Mouse (Mus musculus): Measurements from ENCODE around the gene Upk3b. TPM values are rescaled to one million over a fixed set of nuclear protein-coding genes. Genes with fewer than 3 reads are reported as not detected.
A peak's percentile ranks its signal among the peaks of the same experiment; 100 is the strongest.
"Not testable (repeated sequence)": the region's sequence is repeated elsewhere in the genome, so short reads cannot be mapped to it uniquely, and the experiment has no call there.

The Upk3b gene
- polyA plus RNA-seq, 1 experiment, result 0.01 TPM

- Histone ChIP-seq H3K27me3 (ENCODE audit: control insufficient read depth, insufficient read depth, insufficient read length) (no peaks in the 10 kb centered on the region), H3K36me3 (ENCODE audit: control insufficient read depth, insufficient read depth) (no peaks in the 10 kb centered on the region), H3ac (ENCODE audit: control insufficient read depth, insufficient read length, low read depth) (no peak overlapping the region), H3K4me3 (ENCODE audit: insufficient read depth, poor library complexity, severe bottlenecking) (no peak overlapping the region), H3K79me2 (ENCODE audit: control insufficient read depth, insufficient read depth) (no peaks in the 10 kb centered on the region), H3K79me3 (ENCODE audit: low read depth) (no peaks in the 10 kb centered on the region)
- no peak for TF ChIP-seq CTCF (IDR thresholded peaks at IDR 0.05; ENCODE audit: control insufficient read depth, insufficient read depth, insufficient read length)
- TF ChIP-seq CEBPB (IDR thresholded peaks at IDR 0.05; ENCODE audit: low read depth), result no peak
These were observed 18.8 kb downstream of the Upk3b start for GRCm38 (mm10) chr5:136057085-136057484.

GRCm38 (mm10) chr5:136061567-136061966 is 23.3 kb downstream of the Upk3b start:
- Histone ChIP-seq H3K36me3 (ENCODE audit: control insufficient read depth, insufficient read depth) (no peaks in the 10 kb centered on the region), H3ac (ENCODE audit: control insufficient read depth, insufficient read length, low read depth) (no peak overlapping the region), H3K79me3 (ENCODE audit: low read depth) (no peaks in the 10 kb centered on the region), H3K79me2 (ENCODE audit: control insufficient read depth, insufficient read depth) (no peaks in the 10 kb centered on the region), H3K4me3 (ENCODE audit: insufficient read depth, poor library complexity, severe bottlenecking) (no peak overlapping the region), H3K27me3 (ENCODE audit: control insufficient read depth, insufficient read depth, insufficient read length) (no peaks in the 10 kb centered on the region)
- TF ChIP-seq MAX (IDR thresholded peaks at IDR 0.05) (no peak), CEBPB (IDR thresholded peaks at IDR 0.05; ENCODE audit: low read depth) (no peak), CTCF (IDR thresholded peaks at IDR 0.05; ENCODE audit: control insufficient read depth, insufficient read depth, insufficient read length) (peak; percentile 83), FOSL1 (IDR thresholded peaks at IDR 0.05; ENCODE audit: insufficient read depth, low read length, poor library complexity, severe bottlenecking) (no peak)

GRCm38 (mm10) chr5:136063920-136064319 is 25.6 kb downstream of the Upk3b start:
- Histone ChIP-seq H3K4me3 (ENCODE audit: insufficient read depth, poor library complexity, severe bottlenecking) (no peak overlapping the region), H3K79me2 (ENCODE audit: control insufficient read depth, insufficient read depth) (no peaks in the 10 kb centered on the region), H3K27me3 (ENCODE audit: control insufficient read depth, insufficient read depth, insufficient read length) (peaks cover 6% of the 10 kb centered on the region), H3ac (ENCODE audit: control insufficient read depth, insufficient read length, low read depth) (no peak overlapping the region), H3K79me3 (ENCODE audit: low read depth) (no peaks in the 10 kb centered on the region), H3K36me3 (ENCODE audit: control insufficient read depth, insufficient read depth) (no peaks in the 10 kb centered on the region)
- TF ChIP-seq CTCF (IDR thresholded peaks at IDR 0.05; ENCODE audit: control insufficient read depth, insufficient read depth, insufficient read length) (no peak), CEBPB (IDR thresholded peaks at IDR 0.05; ENCODE audit: low read depth) (no peak), MAX (IDR thresholded peaks at IDR 0.05) (no peak), FOSL1 (IDR thresholded peaks at IDR 0.05; ENCODE audit: insufficient read depth, low read length, poor library complexity, severe bottlenecking) (no peak), USF1 (IDR thresholded peaks at IDR 0.05; ENCODE audit: low read depth) (no peak), MYOG (IDR thresholded peaks at IDR 0.05; ENCODE audit: control insufficient read depth, extremely low read depth, insufficient read length) (no peak), MYOD1 (IDR thresholded peaks at IDR 0.05; ENCODE audit: control insufficient read depth, insufficient read length, low read depth) (no peak)

- H3K4me3 ChIP-seq (ENCODE audit: insufficient read depth, poor library complexity, severe bottlenecking); H3K79me2 ChIP-seq (ENCODE audit: control insufficient read depth, insufficient read depth); H3K27me3 ChIP-seq (ENCODE audit: control insufficient read depth, insufficient read depth, insufficient read length); H3K36me3 ChIP-seq (ENCODE audit: control insufficient read depth, insufficient read depth); H3K79me3 ChIP-seq (ENCODE audit: low read depth); H3ac ChIP-seq (ENCODE audit: control insufficient read depth, insufficient read length, low read depth): not testable (repeated sequence)
These were observed 28.3 kb downstream of the Upk3b start for GRCm38 (mm10) chr5:136066404-136067148.

- no peak overlapping the region for H3ac ChIP-seq (ENCODE audit: control insufficient read depth, insufficient read length, low read depth)
- H3K27me3 ChIP-seq (ENCODE audit: control insufficient read depth, insufficient read depth, insufficient read length), result peaks cover 6% of the 10 kb centered on the region
- H3K4me3 ChIP-seq (ENCODE audit: insufficient read depth, poor library complexity, severe bottlenecking), result no peak overlapping the region
- H3K79me2 ChIP-seq (ENCODE audit: control insufficient read depth, insufficient read depth), result no peaks in the 10 kb centered on the region
- no peaks in the 10 kb centered on the region for H3K36me3 ChIP-seq (ENCODE audit: control insufficient read depth, insufficient read depth)
- TF ChIP-seq CTCF (IDR thresholded peaks at IDR 0.05; ENCODE audit: control insufficient read depth, insufficient read depth, insufficient read length) (no peak), USF1 (IDR thresholded peaks at IDR 0.05; ENCODE audit: low read depth) (no peak), CEBPB (IDR thresholded peaks at IDR 0.05; ENCODE audit: low read depth) (no peak), MAX (IDR thresholded peaks at IDR 0.05) (no peak), MYOD1 (IDR thresholded peaks at IDR 0.05; ENCODE audit: control insufficient read depth, insufficient read length, low read depth) (no peak), MYOG (IDR thresholded peaks at IDR 0.05; ENCODE audit: control insufficient read depth, extremely low read depth, insufficient read length) (no peak), FOSL1 (IDR thresholded peaks at IDR 0.05; ENCODE audit: insufficient read depth, low read length, poor library complexity, severe bottlenecking) (no peak)
- no peaks in the 10 kb centered on the region for H3K79me3 ChIP-seq (ENCODE audit: low read depth)
These were observed 31.1 kb downstream of the Upk3b start for GRCm38 (mm10) chr5:136069411-136069810.

- no peaks in the 10 kb centered on the region for H3K79me2 ChIP-seq (ENCODE audit: control insufficient read depth, insufficient read depth)
- TF ChIP-seq USF1 (IDR thresholded peaks at IDR 0.05; ENCODE audit: low read depth) (no peak), MAX (IDR thresholded peaks at IDR 0.05) (no peak), CTCF (IDR thresholded peaks at IDR 0.05; ENCODE audit: control insufficient read depth, insufficient read depth, insufficient read length) (no peak), MYOG (IDR thresholded peaks at IDR 0.05; ENCODE audit: control insufficient read depth, extremely low read depth, insufficient read length) (no peak), FOSL1 (IDR thresholded peaks at IDR 0.05; ENCODE audit: insufficient read depth, low read length, poor library complexity, severe bottlenecking) (no peak), CEBPB (IDR thresholded peaks at IDR 0.05; ENCODE audit: low read depth) (no peak), MYOD1 (IDR thresholded peaks at IDR 0.05; ENCODE audit: control insufficient read depth, insufficient read length, low read depth) (no peak)
- no peaks in the 10 kb centered on the region for H3K36me3 ChIP-seq (ENCODE audit: control insufficient read depth, insufficient read depth)
- no peak overlapping the region for H3K4me3 ChIP-seq (ENCODE audit: insufficient read depth, poor library complexity, severe bottlenecking)
- H3K79me3 ChIP-seq (ENCODE audit: low read depth), result no peaks in the 10 kb centered on the region
- peaks cover 2% of the 10 kb centered on the region for H3K27me3 ChIP-seq (ENCODE audit: control insufficient read depth, insufficient read depth, insufficient read length)
- no peak overlapping the region for H3ac ChIP-seq (ENCODE audit: control insufficient read depth, insufficient read length, low read depth)
These were observed 34.8 kb downstream of the Upk3b start for GRCm38 (mm10) chr5:136073051-136073450.

Data from C2C12 (cell line).